Mouse (Mus musculus) limb, embryonic 10.5 days (tissue): ENCODE measurements around the gene Cenpn. TPM values are rescaled to one million over a fixed set of nuclear protein-coding genes. Genes with fewer than 3 reads are reported as not detected.
A peak's percentile ranks its signal among the peaks of the same experiment; 100 is the strongest.

ENCODE experiments used
- DNase-seq: peaks from one replicate; pipeline ENCODE4 v3.0.0-alpha.2; 2017; ENCODE audit warnings: low spot score
- H3K27ac ChIP-seq: fragments of 300-500 bp; sonication (generic); 2 replicates; pipeline ENCODE4 v1.5.1; 2016; ENCODE audit warnings: mild to moderate bottlenecking
- H3K27me3 ChIP-seq: fragments of 300-500 bp; sonication (generic); 2 replicates; pipeline ENCODE4 v1.6.1; 2016; ENCODE audit warnings: low read depth, mild to moderate bottlenecking; ENCODE audit not compliant: poor library complexity, severe bottlenecking
- H3K36me3 ChIP-seq: fragments of 300-500 bp; sonication (generic); 2 replicates; pipeline ENCODE4 v1.6.1; 2016; ENCODE audit warnings: mild to moderate bottlenecking, moderate library complexity
- H3K4me1 ChIP-seq: fragments of 300-500 bp; sonication (generic); 2 replicates; pipeline ENCODE4 v1.6.1; 2016
- H3K4me3 ChIP-seq: fragments of 300-500 bp; sonication (generic); 2 replicates; pipeline ENCODE4 v1.5.1; 2016; ENCODE audit warnings: mild to moderate bottlenecking, moderate library complexity
- H3K9me3 ChIP-seq: fragments of 300-500 bp; sonication (generic); replicated peaks from 2 replicates; pipeline ENCODE4 v1.6.1; 2016; ENCODE audit warnings: mild to moderate bottlenecking
- WGBS: fragments of 180-500 bp; shearing (Covaris S2); methylation state at CpG from one replicate; pipeline ENCODE4 v1.1.7; 2016; 5-methylcytosine and 5-hydroxymethylcytosine counted together
- polyA plus RNA-seq: library from polyadenylated mRNA; unstranded; fragments of >200 nt; fragmentation: Nextera tagmentation; extraction: Ambion mirVana; gene quantifications from 2 replicates; pipeline ENCODE4 v1.2.1, GENCODE M21; 2016

The Cenpn gene
- polyA plus RNA-seq, 1 experiment from 2014 or later = 62.6 TPM

GRCm38 (mm10) chr8:116980117-116980516 lies 58.6 kb downstream of the Cenpn start:
- DNase-seq = peak; percentile 74
- Histone ChIP-seq H3K27ac (no peak overlapping the region), H3K4me3 (no peak overlapping the region), H3K36me3 (peaks cover 40% of the 10 kb centered on the region), H3K9me3 (no peaks in the 10 kb centered on the region), H3K27me3 (no peaks in the 10 kb centered on the region), H3K4me1 (peaks cover 27% of the 10 kb centered on the region)
- 29% methylated on average over 4 of the region's 4 CpGs for WGBS

- Histone ChIP-seq H3K36me3 (peaks cover 60% of the 10 kb centered on the region), H3K9me3 (no peaks in the 10 kb centered on the region), H3K27me3 (no peaks in the 10 kb centered on the region), H3K27ac (no peak overlapping the region), H3K4me3 (no peak overlapping the region), H3K4me1 (peaks cover 20% of the 10 kb centered on the region)
- WGBS = 89% methylated on average over 3 of the region's 3 CpGs
- no peak for DNase-seq
Measured at GRCm38 (mm10) chr8:116989842-116990241, 68.3 kb downstream of the Cenpn start.

Other genes with a start within 250 kb of the Cenpn start
- 5.3 and 6.1 TPM in 2 replicates for gene Cdyl2, start 188.7 kb upstream of the Cenpn start, polyA plus RNA-seq
- gene Cmc2, start 275 bp upstream of the Cenpn start, polyA plus RNA-seq = 68.6 and 70.3 TPM in 2 replicates
- 12.1 and 12.4 TPM in 2 replicates for gene Atmin, start 21.7 kb downstream of the Cenpn start, polyA plus RNA-seq
- gene 1700030J22Rik, start 57.2 kb downstream of the Cenpn start, polyA plus RNA-seq = 1.5 and 2.3 TPM in 2 replicates
- 175 and 200 TPM in 2 replicates for gene Gcsh, start 71.8 kb downstream of the Cenpn start, polyA plus RNA-seq
- not detected in 2 replicates for gene Pkd1l2, start 160.7 kb downstream of the Cenpn start, polyA plus RNA-seq
- not detected in 2 replicates for gene Bco1, start 174.1 kb downstream of the Cenpn start, polyA plus RNA-seq
- gene Gan, start 236.4 kb downstream of the Cenpn start, polyA plus RNA-seq = 2.2 and 2.7 TPM in 2 replicates